Mouse (Mus musculus): Measurements from ENCODE around the gene Olfr1393. TPM values are rescaled to one million over a fixed set of nuclear protein-coding genes. Genes with fewer than 3 reads are reported as not detected.

Olfr1393 gene
- total and polyA plus RNA-seq, 3 experiments, result 0.39 to 1.8 (median 0.39) TPM

GRCm38 (mm10) chr11:49329686-49330085 lies 51.6 kb downstream of the Olfr1393 start:
- no peak overlapping the region for H3K9ac ChIP-seq (ENCODE audit: low read depth, low read length)
- no peaks in the 10 kb centered on the region for H3K79me2 ChIP-seq (replicated peaks; ENCODE audit: control insufficient read depth, insufficient read depth, low read length)
- TF ChIP-seq POLR2A (IDR thresholded peaks at IDR 0.05; ENCODE audit: insufficient read depth, low read depth, low read length) (no peak), CTCF (IDR thresholded peaks at IDR 0.05) (no peak), EP300 (IDR thresholded peaks at IDR 0.05; ENCODE audit: insufficient read depth, low read depth, low read length) (no peak)
- no peak overlapping the region for H3K27ac ChIP-seq
- DNase-seq, result no peak
- 45% methylated on average over 1 of the region's 1 CpGs for WGBS
- H3K27me3 ChIP-seq (ENCODE audit: control insufficient read depth, insufficient read depth, low read length), result no peaks in the 10 kb centered on the region
- no peaks in the 10 kb centered on the region for H3K36me3 ChIP-seq (ENCODE audit: control insufficient read depth, insufficient read depth, low read length)
- intact Hi-C loops (cut with DNase I), result no loop called here
- no peak overlapping the region for H3K4me3 ChIP-seq
- H3K4me1 ChIP-seq (ENCODE audit: control insufficient read depth, insufficient read depth, low read length), result no peaks in the 10 kb centered on the region

Other genes with a start within 250 kb of the Olfr1393 start
- gene 9930111J21Rik2, start 227.1 kb upstream of the Olfr1393 start, total RNA-seq (2021), result 1 to 10 TPM; 5.5 to 7.1 TPM
- 1.9 and 4.9 TPM in 2 replicates for gene 9930111J21Rik2, start 227.1 kb upstream of the Olfr1393 start, polyA plus RNA-seq (2012; rRNA removed)
- gene Tgtp2, start 214.1 kb upstream of the Olfr1393 start, total RNA-seq (2021), result 1 to 10 TPM; 1.2 to 6.9 TPM
- 7.2 and 10.3 TPM in 2 replicates for gene Tgtp2, start 214.1 kb upstream of the Olfr1393 start, polyA plus RNA-seq (2012; rRNA removed)
- 1 to 10 TPM; 2.5 to 3.3 TPM for gene Ifi47, start 201.7 kb upstream of the Olfr1393 start, total RNA-seq (2021)
- gene Ifi47, start 201.7 kb upstream of the Olfr1393 start, polyA plus RNA-seq (2012; rRNA removed), result 2.6 and 3.3 TPM in 2 replicates
- 1 to 10 TPM in 1 of 2 experiments, under 1 TPM in 1; 0.97 to 1.4 TPM for gene Olfr1396, start 163.4 kb upstream of the Olfr1393 start, total RNA-seq (2021)
- 4.4 and 9.7 TPM in 2 replicates for gene Olfr1396, start 163.4 kb upstream of the Olfr1393 start, polyA plus RNA-seq (2012; rRNA removed)
- not detected for gene Olfr1395, start 136.0 kb upstream of the Olfr1393 start, total RNA-seq (2021)
- gene Olfr1395, start 136.0 kb upstream of the Olfr1393 start, polyA plus RNA-seq (2012; rRNA removed), result 0.12 TPM in 1 of 2 replicates, not detected in the other
- not detected for gene Olfr1394, start 123.9 kb upstream of the Olfr1393 start, total RNA-seq (2021)
- not detected in 2 replicates for gene Olfr1394, start 123.9 kb upstream of the Olfr1393 start, polyA plus RNA-seq (2012; rRNA removed)
- gene Btnl9, start 91.1 kb upstream of the Olfr1393 start, total RNA-seq (2021), result 10 to 100 TPM; 25.0 to 31.4 TPM
- 18.9 and 23.0 TPM in 2 replicates for gene Btnl9, start 91.1 kb upstream of the Olfr1393 start, polyA plus RNA-seq (2012; rRNA removed)
- gene Zfp62, start 75.0 kb upstream of the Olfr1393 start, total RNA-seq (2021), result 10 to 100 TPM; 23.9 to 28.9 TPM
- gene Zfp62, start 75.0 kb upstream of the Olfr1393 start, polyA plus RNA-seq (2012; rRNA removed), result 2.9 and 8.2 TPM in 2 replicates
- gene Mgat1, start 34.1 kb upstream of the Olfr1393 start, total RNA-seq (2021), result 10 to 100 TPM; 59.2 to 72.3 TPM
- 74.4 and 86.4 TPM in 2 replicates for gene Mgat1, start 34.1 kb upstream of the Olfr1393 start, polyA plus RNA-seq (2012; rRNA removed)
- not detected for gene Olfr1392, start 7.0 kb downstream of the Olfr1393 start, total RNA-seq (2021)
- gene Olfr1392, start 7.0 kb downstream of the Olfr1393 start, polyA plus RNA-seq (2012; rRNA removed), result 0.08 TPM in 1 of 2 replicates, not detected in the other
- gene Olfr10, start 26.4 kb downstream of the Olfr1393 start, total RNA-seq (2021), result not detected
- not detected in 2 replicates for gene Olfr10, start 26.4 kb downstream of the Olfr1393 start, polyA plus RNA-seq (2012; rRNA removed)
- not detected for gene Olfr1391, start 44.4 kb downstream of the Olfr1393 start, total RNA-seq (2021)
- not detected in 2 replicates for gene Olfr1391, start 44.4 kb downstream of the Olfr1393 start, polyA plus RNA-seq (2012; rRNA removed)
- gene Olfr1390, start 56.9 kb downstream of the Olfr1393 start, total RNA-seq (2021), result not detected
- not detected in 2 replicates for gene Olfr1390, start 56.9 kb downstream of the Olfr1393 start, polyA plus RNA-seq (2012; rRNA removed)
- gene Olfr1389, start 144.8 kb downstream of the Olfr1393 start, total RNA-seq (2021), result not detected
- not detected in 2 replicates for gene Olfr1389, start 144.8 kb downstream of the Olfr1393 start, polyA plus RNA-seq (2012; rRNA removed)
- gene Olfr1388, start 158.3 kb downstream of the Olfr1393 start, total RNA-seq (2021), result not detected
- gene Olfr1388, start 158.3 kb downstream of the Olfr1393 start, polyA plus RNA-seq (2012; rRNA removed), result 0.06 TPM in 1 of 2 replicates, not detected in the other
- under 1 TPM in 1 of 2 experiments, not detected in 1; 0.07 TPM for gene Olfr1387, start 177.0 kb downstream of the Olfr1393 start, total RNA-seq (2021)
- gene Olfr1387, start 177.0 kb downstream of the Olfr1393 start, polyA plus RNA-seq (2012; rRNA removed), result not detected in 2 replicates
- under 1 TPM in 1 of 2 experiments, not detected in 1; 0.09 TPM for gene Olfr1386, start 186.7 kb downstream of the Olfr1393 start, total RNA-seq (2021)
- not detected in 2 replicates for gene Olfr1386, start 186.7 kb downstream of the Olfr1393 start, polyA plus RNA-seq (2012; rRNA removed)
- gene Olfr1385, start 210.8 kb downstream of the Olfr1393 start, total RNA-seq (2021), result not detected
- not detected in 2 replicates for gene Olfr1385, start 210.8 kb downstream of the Olfr1393 start, polyA plus RNA-seq (2012; rRNA removed)
- not detected for gene Olfr1384, start 228.4 kb downstream of the Olfr1393 start, total RNA-seq (2021)
- gene Olfr1384, start 228.4 kb downstream of the Olfr1393 start, polyA plus RNA-seq (2012; rRNA removed), result not detected in 2 replicates
- under 1 TPM; 0.31 to 0.32 TPM for gene Olfr1383, start 241.3 kb downstream of the Olfr1393 start, total RNA-seq (2021)
- not detected in 2 replicates for gene Olfr1383, start 241.3 kb downstream of the Olfr1393 start, polyA plus RNA-seq (2012; rRNA removed)
- not detected for gene Olfr1382, start 249.9 kb downstream of the Olfr1393 start, total RNA-seq (2021)
- gene Olfr1382, start 249.9 kb downstream of the Olfr1393 start, polyA plus RNA-seq (2012; rRNA removed), result not detected in 2 replicates